Mouse (Mus musculus): ENCODE measurements around the gene Cmtm6. TPM values are rescaled to one million over a fixed set of nuclear protein-coding genes. Genes with fewer than 3 reads are reported as not detected.

Gene Cmtm6
- polyA plus RNA-seq, 1 experiment, result 76.2 TPM

GRCm38 (mm10) chr9:114771565-114771964, 40.6 kb downstream of the Cmtm6 start:
- no peak overlapping the region for H3K4me3 ChIP-seq (ENCODE audit: control insufficient read depth, insufficient read depth, low read length)
- H3K27ac ChIP-seq (ENCODE audit: control insufficient read depth, insufficient read depth, low read length), result no peak overlapping the region
- no peak for TF ChIP-seq POLR2A (IDR thresholded peaks at IDR 0.05; ENCODE audit: control insufficient read depth, extremely low read depth, insufficient read depth, low read length, poor library complexity)
- TF ChIP-seq CTCF (IDR thresholded peaks at IDR 0.05; ENCODE audit: borderline replicate concordance, control insufficient read depth, extremely low read depth, insufficient read depth, low read length, poor library complexity), result no peak
- no peak for DNase-seq
- WGBS, result 80% methylated on average over 7 of the region's 7 CpGs
- no peaks in the 10 kb centered on the region for H3K27me3 ChIP-seq (ENCODE audit: control insufficient read depth, insufficient read depth, low read length)
- H3K4me1 ChIP-seq (replicated peaks; ENCODE audit: control insufficient read depth, insufficient read depth, low read length), result peaks cover 50% of the 10 kb centered on the region
- H3K36me3 ChIP-seq (ENCODE audit: control insufficient read depth, insufficient read depth, low read length), result peaks cover 4% of the 10 kb centered on the region; the same call in 1 of the 2 replicates

DNA sequence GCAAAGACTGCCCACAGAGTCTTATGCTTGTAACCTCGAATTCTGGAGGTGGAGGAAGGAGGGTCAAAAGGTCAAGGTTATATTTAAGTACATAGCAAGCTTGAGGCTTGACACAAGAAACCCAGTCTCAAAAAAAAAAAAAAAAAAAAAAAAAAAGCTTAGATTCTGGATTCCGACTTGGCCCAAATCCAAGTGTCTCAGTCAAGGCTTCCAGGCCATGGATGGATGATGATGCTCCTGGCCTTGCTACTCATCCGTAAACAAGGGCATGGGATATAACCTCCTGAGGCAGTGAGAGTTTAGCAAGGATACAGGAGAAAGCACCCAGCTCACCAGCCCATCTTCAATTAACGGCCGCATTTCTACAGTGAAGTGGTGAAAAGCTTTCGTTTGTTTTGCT, 43.7 kb downstream of the Cmtm6 start:
- TF ChIP-seq CTCF (IDR thresholded peaks at IDR 0.05; ENCODE audit: borderline replicate concordance, control insufficient read depth, extremely low read depth, insufficient read depth, low read length, poor library complexity), result no peak
- no peak for TF ChIP-seq POLR2A (IDR thresholded peaks at IDR 0.05; ENCODE audit: control insufficient read depth, extremely low read depth, insufficient read depth, low read length, poor library complexity)
- WGBS, result 21% methylated on average over 6 of the region's 6 CpGs
- no peaks in the 10 kb centered on the region for H3K27me3 ChIP-seq (ENCODE audit: control insufficient read depth, insufficient read depth, low read length)
- DNase-seq, result no peak
- H3K4me1 ChIP-seq (replicated peaks; ENCODE audit: control insufficient read depth, insufficient read depth, low read length), result peaks cover 67% of the 10 kb centered on the region
- H3K36me3 ChIP-seq (ENCODE audit: control insufficient read depth, insufficient read depth, low read length), result peaks cover 4% of the 10 kb centered on the region; the same call in 1 of the 2 replicates
- peak overlapping the region; percentile 81 for H3K27ac ChIP-seq (ENCODE audit: control insufficient read depth, insufficient read depth, low read length)
- H3K4me3 ChIP-seq (ENCODE audit: control insufficient read depth, insufficient read depth, low read length), result peak overlapping the region; percentile 41; the same call in 1 of the 2 replicates

DNA sequence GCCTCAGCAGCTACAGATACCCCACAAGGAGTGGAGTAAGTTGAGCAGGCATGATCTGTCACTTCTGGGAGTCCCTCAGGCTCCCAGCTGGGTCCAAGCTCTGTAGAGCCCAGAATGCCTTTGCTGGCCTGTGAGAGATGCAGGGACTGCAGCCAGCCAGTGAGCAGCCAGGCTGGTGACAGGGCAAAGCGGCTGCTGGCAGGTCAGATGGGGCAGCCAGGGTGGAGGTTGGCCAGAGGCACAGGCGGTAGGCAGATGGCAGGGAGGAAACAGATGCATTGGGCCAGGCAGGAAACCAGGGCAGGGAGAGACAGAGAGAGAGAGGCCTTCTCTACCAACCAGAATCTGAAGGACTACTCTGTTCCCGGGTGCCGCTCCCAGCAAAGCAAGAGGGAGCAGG, 44.4 kb downstream of the Cmtm6 start:
- peaks cover 68% of the 10 kb centered on the region for H3K4me1 ChIP-seq (replicated peaks; ENCODE audit: control insufficient read depth, insufficient read depth, low read length)
- TF ChIP-seq POLR2A (IDR thresholded peaks at IDR 0.05; ENCODE audit: control insufficient read depth, extremely low read depth, insufficient read depth, low read length, poor library complexity) (no peak), CTCF (IDR thresholded peaks at IDR 0.05; ENCODE audit: borderline replicate concordance, control insufficient read depth, extremely low read depth, insufficient read depth, low read length, poor library complexity) (no peak)
- 2% methylated on average over 4 of the region's 4 CpGs for WGBS
- H3K27me3 ChIP-seq (ENCODE audit: control insufficient read depth, insufficient read depth, low read length), result no peaks in the 10 kb centered on the region
- peak overlapping the region; percentile 41 for H3K4me3 ChIP-seq (ENCODE audit: control insufficient read depth, insufficient read depth, low read length)
- peak overlapping the region; percentile 81 for H3K27ac ChIP-seq (ENCODE audit: control insufficient read depth, insufficient read depth, low read length)
- peaks cover 4% of the 10 kb centered on the region; the same call in 1 of the 2 replicates for H3K36me3 ChIP-seq (ENCODE audit: control insufficient read depth, insufficient read depth, low read length)
- DNase-seq, result peak; percentile 62

GRCm38 (mm10) chr9:114776361-114776760, 45.4 kb downstream of the Cmtm6 start:
- DNase-seq, result no peak
- H3K36me3 ChIP-seq (ENCODE audit: control insufficient read depth, insufficient read depth, low read length), result peaks cover 4% of the 10 kb centered on the region; the same call in 1 of the 2 replicates
- no peak for TF ChIP-seq POLR2A (IDR thresholded peaks at IDR 0.05; ENCODE audit: control insufficient read depth, extremely low read depth, insufficient read depth, low read length, poor library complexity)
- no peak for TF ChIP-seq CTCF (IDR thresholded peaks at IDR 0.05; ENCODE audit: borderline replicate concordance, control insufficient read depth, extremely low read depth, insufficient read depth, low read length, poor library complexity)
- peaks cover 61% of the 10 kb centered on the region for H3K4me1 ChIP-seq (replicated peaks; ENCODE audit: control insufficient read depth, insufficient read depth, low read length)
- H3K4me3 ChIP-seq (ENCODE audit: control insufficient read depth, insufficient read depth, low read length), result no peak overlapping the region
- peak overlapping the region; percentile 61 for H3K27ac ChIP-seq (ENCODE audit: control insufficient read depth, insufficient read depth, low read length)
- no peaks in the 10 kb centered on the region for H3K27me3 ChIP-seq (ENCODE audit: control insufficient read depth, insufficient read depth, low read length)
- WGBS, result 34% methylated on average over 3 of the region's 3 CpGs

GRCm38 (mm10) chr9:114777178-114778046, 46.5 kb downstream of the Cmtm6 start:
- no peak for TF ChIP-seq POLR2A (IDR thresholded peaks at IDR 0.05; ENCODE audit: control insufficient read depth, extremely low read depth, insufficient read depth, low read length, poor library complexity)
- TF ChIP-seq CTCF (IDR thresholded peaks at IDR 0.05; ENCODE audit: borderline replicate concordance, control insufficient read depth, extremely low read depth, insufficient read depth, low read length, poor library complexity), result no peak
- H3K4me3 ChIP-seq (ENCODE audit: control insufficient read depth, insufficient read depth, low read length), result peak overlapping the region; percentile 31

GRCm38 (mm10) chr9:114778047-114778390, 47.1 kb downstream of the Cmtm6 start:
- H3K4me3 ChIP-seq (ENCODE audit: control insufficient read depth, insufficient read depth, low read length), result peak overlapping the region; percentile 31
- WGBS, result 5% methylated on average over 7 of the region's 7 CpGs
- DNase-seq, result peak; percentile 57
- H3K4me1 ChIP-seq (replicated peaks; ENCODE audit: control insufficient read depth, insufficient read depth, low read length), result peaks cover 63% of the 10 kb centered on the region
- peak overlapping the region; percentile 88 for H3K27ac ChIP-seq (ENCODE audit: control insufficient read depth, insufficient read depth, low read length)
- no peak for TF ChIP-seq CTCF (IDR thresholded peaks at IDR 0.05; ENCODE audit: borderline replicate concordance, control insufficient read depth, extremely low read depth, insufficient read depth, low read length, poor library complexity)
- no peak for TF ChIP-seq POLR2A (IDR thresholded peaks at IDR 0.05; ENCODE audit: control insufficient read depth, extremely low read depth, insufficient read depth, low read length, poor library complexity)
- no peaks in the 10 kb centered on the region for H3K27me3 ChIP-seq (ENCODE audit: control insufficient read depth, insufficient read depth, low read length)
- H3K36me3 ChIP-seq (ENCODE audit: control insufficient read depth, insufficient read depth, low read length), result no peaks in the 10 kb centered on the region

More at GRCm38 (mm10) chr9:114777178-114778046, 46.5 kb downstream of the Cmtm6 start:
- peak overlapping the region; percentile 88 for H3K27ac ChIP-seq (ENCODE audit: control insufficient read depth, insufficient read depth, low read length)
- WGBS, result 10% methylated on average over 6 of the region's 6 CpGs
- H3K4me1 ChIP-seq (replicated peaks; ENCODE audit: control insufficient read depth, insufficient read depth, low read length), result peaks cover 62% of the 10 kb centered on the region
- DNase-seq, result no peak
- H3K36me3 ChIP-seq (ENCODE audit: control insufficient read depth, insufficient read depth, low read length), result peaks cover 4% of the 10 kb centered on the region; the same call in 1 of the 2 replicates
- H3K27me3 ChIP-seq (ENCODE audit: control insufficient read depth, insufficient read depth, low read length), result no peaks in the 10 kb centered on the region

Data from thymus, adult 2 months (tissue).